Mouse (Mus musculus): Measurements from ENCODE around the gene Park7. TPM values are rescaled to one million over a fixed set of nuclear protein-coding genes. Genes with fewer than 3 reads are reported as not detected.
A peak's percentile ranks its signal among the peaks of the same experiment; 100 is the strongest.

Park7 gene
- 372 and 389 TPM in 2 replicates for polyA plus RNA-seq (2015; fragmentation: Nextera tagmentation; extraction: Ambion mirVana)

- no peaks in the 10 kb centered on the region for H3K9me3 ChIP-seq
- under 1% methylated on average over 48 of the region's 48 CpGs for WGBS
- H3K36me3 ChIP-seq = no peaks in the 10 kb centered on the region
- peak within 1 kb of the TSS; percentile 85 for H3K9ac ChIP-seq
- no peaks in the 10 kb centered on the region for H3K27me3 ChIP-seq
- peaks cover 24% of the 10 kb centered on the region for H3K4me1 ChIP-seq (replicated peaks)
- ATAC-seq (ENCODE audit: low FRiP score, low read depth) = peak; percentile 85
- peak within 1 kb of the TSS; percentile 73 for H3K4me3 ChIP-seq
- H3K4me2 ChIP-seq = peak within 1 kb of the TSS; percentile 74
- peak within 1 kb of the TSS; percentile 89 for H3K27ac ChIP-seq (replicated peaks)
These were observed at the start of gene Park7, which contains the start of gene Tnfrsf9 for GRCm38 (mm10) chr4:150914290-150914733. TSS of gene Park7 (minus strand) at chr4:150914437. TSS of gene Tnfrsf9 (plus strand) at chr4:150914562.

- H3K4me1 ChIP-seq (replicated peaks) = peaks cover 6% of the 10 kb centered on the region
- H3K4me2 ChIP-seq = no peak overlapping the region
- no peak overlapping the region for H3K4me3 ChIP-seq
- H3K9ac ChIP-seq = no peak overlapping the region
- ATAC-seq (ENCODE audit: low FRiP score, low read depth) = no peak
- H3K27me3 ChIP-seq = no peaks in the 10 kb centered on the region
- 75% methylated on average over 2 of the region's 2 CpGs for WGBS
- no peak overlapping the region for H3K27ac ChIP-seq (replicated peaks)
- H3K9me3 ChIP-seq = no peaks in the 10 kb centered on the region
- no peaks in the 10 kb centered on the region for H3K36me3 ChIP-seq
These were observed 49.5 kb upstream of the Park7 start for GRCm38 (mm10) chr4:150963711-150964110.

- Histone ChIP-seq H3K4me3 (no peak overlapping the region), H3K9ac (no peak overlapping the region), H3K27me3 (no peaks in the 10 kb centered on the region), H3K27ac (replicated peaks) (no peak overlapping the region), H3K4me1 (replicated peaks) (peaks cover 6% of the 10 kb centered on the region), H3K4me2 (no peak overlapping the region), H3K36me3 (no peaks in the 10 kb centered on the region), H3K9me3 (no peaks in the 10 kb centered on the region)
- 67% methylated on average over 6 of the region's 6 CpGs for WGBS
- ATAC-seq (ENCODE audit: low FRiP score, low read depth) = no peak
These were observed 48.0 kb upstream of the Park7 start for GRCm38 (mm10) chr4:150962231-150962630.

- no peaks in the 10 kb centered on the region for H3K9me3 ChIP-seq
- H3K27ac ChIP-seq (replicated peaks) = no peak overlapping the region
- H3K36me3 ChIP-seq = no peaks in the 10 kb centered on the region
- WGBS = 84% methylated on average over 7 of the region's 7 CpGs
- no peak for ATAC-seq (ENCODE audit: low FRiP score, low read depth)
- no peak overlapping the region for H3K9ac ChIP-seq
- H3K4me2 ChIP-seq = no peak overlapping the region
- peaks cover 7% of the 10 kb centered on the region; the same call in 1 of the 2 replicates for H3K4me1 ChIP-seq (replicated peaks)
- no peak overlapping the region for H3K4me3 ChIP-seq
- no peaks in the 10 kb centered on the region for H3K27me3 ChIP-seq
These were observed 44.3 kb upstream of the Park7 start for GRCm38 (mm10) chr4:150958536-150958935.

GRCm38 (mm10) chr4:150957106-150957458 lies 42.8 kb upstream of the Park7 start:
- H3K4me1 ChIP-seq (replicated peaks) = peaks cover 7% of the 10 kb centered on the region; the same call in 1 of the 2 replicates
- ATAC-seq (ENCODE audit: low FRiP score, low read depth) = no peak
- peak overlapping the region; percentile 67; the same call in 1 of the 2 replicates for H3K27ac ChIP-seq (replicated peaks)
- no peaks in the 10 kb centered on the region for H3K27me3 ChIP-seq
- 33% methylated on average over 1 of the region's 1 CpGs for WGBS
- no peaks in the 10 kb centered on the region for H3K9me3 ChIP-seq
- H3K36me3 ChIP-seq = no peaks in the 10 kb centered on the region
- no peak overlapping the region for H3K4me2 ChIP-seq
- H3K4me3 ChIP-seq = no peak overlapping the region
- no peak overlapping the region for H3K9ac ChIP-seq

GRCm38 (mm10) chr4:150956369-150957105 lies 42.3 kb upstream of the Park7 start:
- H3K4me1 ChIP-seq (replicated peaks) = peaks cover 7% of the 10 kb centered on the region; the same call in 1 of the 2 replicates
- no peaks in the 10 kb centered on the region for H3K27me3 ChIP-seq
- no peak overlapping the region for H3K4me3 ChIP-seq
- H3K4me2 ChIP-seq = no peak overlapping the region
- H3K36me3 ChIP-seq = no peaks in the 10 kb centered on the region
- H3K27ac ChIP-seq (replicated peaks) = peak overlapping the region; percentile 67
- no peaks in the 10 kb centered on the region for H3K9me3 ChIP-seq
- no peak overlapping the region for H3K9ac ChIP-seq
- peak; percentile 81 for ATAC-seq (ENCODE audit: low FRiP score, low read depth)
- 39% methylated on average over 13 of the region's 13 CpGs for WGBS

GRCm38 (mm10) chr4:150950972-150951371 lies 36.7 kb upstream of the Park7 start:
- H3K4me3 ChIP-seq = no peak overlapping the region
- 91% methylated on average over 10 of the region's 10 CpGs for WGBS
- H3K4me2 ChIP-seq = no peak overlapping the region
- no peak for ATAC-seq (ENCODE audit: low FRiP score, low read depth)
- H3K4me1 ChIP-seq (replicated peaks) = no peaks in the 10 kb centered on the region
- no peaks in the 10 kb centered on the region for H3K9me3 ChIP-seq
- no peak overlapping the region for H3K9ac ChIP-seq
- H3K27ac ChIP-seq (replicated peaks) = no peak overlapping the region
- H3K36me3 ChIP-seq = no peaks in the 10 kb centered on the region
- no peaks in the 10 kb centered on the region for H3K27me3 ChIP-seq

- no peak overlapping the region for H3K4me3 ChIP-seq
- no peaks in the 10 kb centered on the region for H3K4me1 ChIP-seq (replicated peaks)
- H3K27ac ChIP-seq (replicated peaks) = no peak overlapping the region
- H3K27me3 ChIP-seq = no peaks in the 10 kb centered on the region
- no peaks in the 10 kb centered on the region for H3K9me3 ChIP-seq
- no peak overlapping the region for H3K4me2 ChIP-seq
- WGBS = 95% methylated on average over 7 of the region's 7 CpGs
- no peak for ATAC-seq (ENCODE audit: low FRiP score, low read depth)
- no peak overlapping the region for H3K9ac ChIP-seq
- H3K36me3 ChIP-seq = no peaks in the 10 kb centered on the region
These were observed 30.5 kb upstream of the Park7 start for GRCm38 (mm10) chr4:150944707-150945106.

- Histone ChIP-seq H3K9me3 (no peaks in the 10 kb centered on the region), H3K4me2 (no peak overlapping the region), H3K36me3 (no peaks in the 10 kb centered on the region), H3K4me3 (no peak overlapping the region), H3K27ac (replicated peaks) (no peak overlapping the region), H3K9ac (no peak overlapping the region), H3K4me1 (replicated peaks) (no peaks in the 10 kb centered on the region), H3K27me3 (no peaks in the 10 kb centered on the region)
- 62% methylated on average over 13 of the region's 13 CpGs for WGBS
- ATAC-seq (ENCODE audit: low FRiP score, low read depth) = no peak
These were observed 25.9 kb upstream of the Park7 start for GRCm38 (mm10) chr4:150939991-150940651.

- WGBS = 60% methylated on average over 14 of the region's 14 CpGs
- no peak for ATAC-seq (ENCODE audit: low FRiP score, low read depth)
- H3K4me2 ChIP-seq = peak overlapping the region; percentile 16
These were observed 23.8 kb upstream of the Park7 start for GRCm38 (mm10) chr4:150938063-150938452.

GRCm38 (mm10) chr4:150937293-150938062 lies 23.2 kb upstream of the Park7 start:
- Histone ChIP-seq H3K27me3 (no peaks in the 10 kb centered on the region), H3K9me3 (no peaks in the 10 kb centered on the region), H3K4me2 (peak overlapping the region; percentile 16), H3K36me3 (no peaks in the 10 kb centered on the region), H3K4me1 (replicated peaks) (no peaks in the 10 kb centered on the region), H3K4me3 (no peak overlapping the region), H3K27ac (replicated peaks) (no peak overlapping the region), H3K9ac (no peak overlapping the region)
- no peak for ATAC-seq (ENCODE audit: low FRiP score, low read depth)
- 81% methylated on average over 16 of the region's 16 CpGs for WGBS

More at GRCm38 (mm10) chr4:150938063-150938452, 23.8 kb upstream of the Park7 start:
- no peaks in the 10 kb centered on the region for H3K4me1 ChIP-seq (replicated peaks)
- no peak overlapping the region for H3K9ac ChIP-seq
- H3K36me3 ChIP-seq = no peaks in the 10 kb centered on the region
- no peaks in the 10 kb centered on the region for H3K9me3 ChIP-seq
- no peak overlapping the region for H3K27ac ChIP-seq (replicated peaks)
- H3K4me3 ChIP-seq = no peak overlapping the region
- no peaks in the 10 kb centered on the region for H3K27me3 ChIP-seq

- H3K27ac ChIP-seq (replicated peaks) = no peak overlapping the region
- ATAC-seq (ENCODE audit: low FRiP score, low read depth) = no peak
- no peaks in the 10 kb centered on the region for H3K36me3 ChIP-seq
- WGBS = 82% methylated on average over 1 of the region's 1 CpGs
- no peaks in the 10 kb centered on the region for H3K27me3 ChIP-seq
- H3K9ac ChIP-seq = no peak overlapping the region
- H3K4me3 ChIP-seq = no peak overlapping the region
- H3K4me2 ChIP-seq = no peak overlapping the region
- H3K4me1 ChIP-seq (replicated peaks) = no peaks in the 10 kb centered on the region
- H3K9me3 ChIP-seq = no peaks in the 10 kb centered on the region
These were observed 19.3 kb upstream of the Park7 start for GRCm38 (mm10) chr4:150933503-150933902.
